Mouse (Mus musculus) heart, postnatal 0 days (tissue): ENCODE results near the gene Glt8d1.

Source experiments
- CTCF ChIP-seq: IDR thresholded peaks from 2 replicates; pipeline ENCODE4 v1.5.1; 2016; ENCODE audit warnings: antibody characterized with exemption, control low read depth, low read depth
- EP300 ChIP-seq: IDR thresholded peaks from 2 replicates; pipeline ENCODE4 v1.6.1; 2016; ENCODE audit warnings: antibody characterized with exemption, low read depth

GRCm38 (mm10) chr14:31025785-31026184 lies 24.6 kb downstream of the Glt8d1 start:
- TF ChIP-seq EP300 (no peak), CTCF (peak; percentile 28; the same call in 1 of the 2 replicates)
